Mouse (Mus musculus) kidney, adult 8-10 months (tissue): ENCODE measurements around the gene Golt1a.

ENCODE experiments used
- DNase-seq, 2 experiments: peaks; one replicate each; pipeline ENCODE4 v3.0.0; 2022

Gene Golt1a

DNA sequence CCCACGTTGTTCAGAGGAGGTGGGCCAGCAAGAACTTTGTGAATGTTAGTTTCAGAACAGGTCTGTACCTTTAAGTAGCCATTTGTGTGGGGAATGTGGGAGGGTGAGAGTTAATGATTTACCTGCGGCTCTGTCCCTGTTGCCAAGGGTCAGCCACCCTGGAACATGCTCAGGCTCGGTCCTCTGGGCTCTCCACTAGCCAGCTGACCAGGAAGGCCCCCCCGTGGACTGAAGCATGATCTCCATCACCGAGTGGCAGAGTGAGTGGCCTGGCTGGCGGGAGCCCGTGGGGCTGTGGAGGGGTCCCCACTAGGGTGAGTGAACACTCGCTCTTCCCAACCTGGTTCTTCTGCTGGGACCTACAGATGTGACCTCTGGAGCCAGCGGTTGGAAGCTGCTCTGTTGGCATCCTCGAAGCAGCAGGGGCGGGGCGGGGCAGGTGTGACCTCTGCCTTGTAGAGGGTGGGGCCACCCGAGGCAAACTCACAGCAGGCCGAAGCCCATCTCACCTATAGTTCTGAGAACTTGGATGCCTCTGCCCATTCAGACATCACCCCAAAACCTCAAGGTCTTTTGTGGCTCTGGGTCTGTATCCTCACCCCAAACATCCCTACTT, at the start of gene Golt1a:
TSS of gene Golt1a (plus strand) at position 149 of the 616 bp plus-strand sequence.
- peak; percentile 91 to 95 for DNase-seq

DNA sequence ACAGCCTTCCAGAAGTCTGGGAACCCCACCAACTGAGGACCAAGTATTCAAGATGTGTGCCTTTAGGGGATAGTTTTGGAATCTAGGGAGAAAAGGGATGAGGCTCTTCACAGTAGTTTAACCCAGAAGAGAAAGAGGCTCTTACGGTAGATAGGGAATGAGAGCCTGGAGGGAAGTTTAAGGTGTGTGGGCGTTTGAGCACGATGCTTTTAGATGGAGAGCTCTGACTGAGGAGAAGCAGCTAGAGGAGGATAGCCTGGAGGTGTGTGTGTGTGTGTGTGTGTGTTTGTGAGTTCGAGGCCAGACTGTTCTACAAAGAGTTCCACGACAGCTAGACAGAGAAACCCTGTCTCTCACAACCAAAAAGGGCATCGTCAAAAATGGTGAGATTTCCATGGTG, 47.0 kb upstream of the Golt1a start:
- DNase-seq, result no peak

DNA sequence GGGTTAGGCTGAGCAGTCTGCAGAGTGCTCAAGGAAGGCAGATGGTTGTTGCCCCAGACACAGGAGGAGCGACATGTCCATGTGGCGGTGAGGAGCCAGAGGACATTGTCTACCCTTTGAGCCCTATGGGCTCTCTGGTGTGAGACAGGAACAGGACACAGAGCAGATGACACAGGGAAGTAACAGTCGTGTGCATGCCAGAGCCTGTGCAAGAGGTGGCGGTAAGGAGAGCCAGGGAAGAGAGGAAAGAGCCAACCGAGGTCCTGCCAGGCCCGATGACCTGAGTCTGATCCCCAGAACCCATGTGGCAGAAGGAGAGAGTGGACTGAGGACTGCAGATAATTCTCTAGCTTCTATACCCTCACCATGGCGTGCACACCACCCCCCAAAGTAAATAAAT, 46.5 kb upstream of the Golt1a start:
- no peak for DNase-seq

DNA sequence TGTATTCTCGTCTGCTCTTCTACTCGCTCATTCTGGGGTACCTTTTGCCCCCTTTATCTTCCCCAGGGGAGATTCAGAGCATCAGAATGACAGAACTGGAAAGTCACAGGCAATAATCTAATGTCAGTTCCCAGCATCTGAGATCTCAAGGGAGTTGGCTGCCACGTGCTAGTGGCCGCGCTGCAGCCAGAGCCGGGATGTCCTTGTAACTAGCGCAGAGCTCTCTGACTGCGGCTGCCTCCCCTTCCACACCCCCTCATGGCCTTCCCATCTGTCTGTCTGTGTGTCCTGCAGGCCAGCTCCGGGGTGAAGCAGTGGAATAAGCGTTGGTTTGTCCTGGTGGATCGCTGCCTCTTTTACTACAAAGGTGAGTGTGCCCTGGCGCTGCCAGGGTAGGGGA, 45.2 kb upstream of the Golt1a start:
- no peak for DNase-seq

DNA sequence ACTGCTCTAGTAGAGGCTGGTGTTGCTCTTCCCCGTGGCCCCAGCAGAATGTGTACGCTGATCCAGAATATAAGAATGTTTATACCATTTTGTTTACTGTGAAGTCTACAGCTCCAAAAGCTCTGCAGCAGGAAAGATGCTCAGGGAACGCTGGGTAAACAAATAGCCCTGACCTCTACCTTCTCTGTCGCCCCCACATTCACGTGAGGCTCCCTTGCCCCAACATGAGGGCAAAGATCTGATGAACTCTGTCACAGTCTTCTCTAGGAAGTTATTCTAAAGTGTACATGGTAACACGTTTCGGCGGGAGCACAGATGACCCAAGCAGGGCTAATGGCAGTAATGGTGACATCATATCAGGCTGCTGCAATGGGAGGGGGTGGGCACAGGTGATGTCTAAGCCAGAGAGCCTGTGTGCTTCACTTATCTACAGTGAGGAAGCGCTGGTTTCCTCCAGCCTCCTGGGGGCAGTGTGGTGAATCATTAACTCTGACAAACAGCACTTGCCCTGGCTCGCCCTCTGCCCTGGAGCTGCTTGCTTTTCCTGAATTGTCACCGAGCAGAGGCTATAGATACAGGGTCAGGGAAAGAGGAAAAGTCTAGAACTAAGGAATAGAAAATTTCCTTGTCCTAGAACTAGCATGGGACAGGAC, 44.4 kb upstream of the Golt1a start:
- DNase-seq, result peak; percentile 82

DNA sequence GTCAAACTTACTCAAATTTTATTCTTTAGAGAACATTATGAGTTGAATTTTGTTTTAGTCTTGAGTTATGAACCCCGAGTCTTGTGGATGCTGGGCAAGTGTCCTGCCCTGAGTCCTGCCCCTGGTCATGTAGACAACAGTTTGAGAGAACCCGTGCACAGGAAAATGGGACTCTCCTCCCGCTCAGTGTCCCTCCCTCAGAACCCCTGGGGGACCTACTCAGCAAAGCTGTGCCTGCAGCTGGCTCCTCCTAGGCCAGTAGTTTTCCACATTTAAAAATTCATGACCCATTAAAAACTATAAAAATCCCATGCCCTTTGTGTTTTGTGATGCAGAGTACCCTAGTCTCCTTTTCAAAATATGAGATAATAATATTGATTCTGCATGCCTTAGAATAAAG, 42.5 kb upstream of the Golt1a start:
- DNase-seq, result no peak

DNA sequence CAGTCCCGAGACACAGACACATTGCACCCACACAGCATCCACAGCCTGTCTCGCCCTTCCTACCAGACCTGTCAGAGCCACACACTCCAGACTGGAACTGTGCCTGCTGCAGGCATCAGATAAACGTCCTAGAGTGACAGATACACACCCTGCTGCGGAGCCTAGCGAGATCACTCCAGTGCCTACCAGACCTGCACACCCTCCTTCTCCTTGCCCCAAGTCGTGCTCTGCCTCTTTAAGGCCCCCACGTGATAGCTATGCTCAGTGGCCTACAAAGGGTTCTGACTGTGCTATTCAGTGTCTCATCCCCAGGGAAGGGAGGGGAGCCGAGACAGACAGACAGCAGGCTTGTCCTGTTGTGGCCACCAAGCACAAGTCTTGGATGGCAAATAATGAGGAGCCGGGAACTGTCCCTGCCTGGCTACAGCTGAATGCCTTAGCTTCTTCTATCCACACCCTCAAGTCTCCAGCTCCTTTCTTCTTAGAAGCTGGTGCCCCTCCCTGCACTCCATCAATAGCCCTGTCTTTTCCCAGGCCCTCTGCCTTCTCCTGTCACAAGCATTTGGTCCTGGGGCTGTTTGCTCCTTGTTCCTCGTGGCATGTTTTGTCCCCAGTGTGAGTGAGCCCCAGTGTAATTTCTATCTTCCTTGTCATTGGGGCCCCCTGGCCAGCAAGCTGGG, 41.6 kb upstream of the Golt1a start:
- no peak for DNase-seq

DNA sequence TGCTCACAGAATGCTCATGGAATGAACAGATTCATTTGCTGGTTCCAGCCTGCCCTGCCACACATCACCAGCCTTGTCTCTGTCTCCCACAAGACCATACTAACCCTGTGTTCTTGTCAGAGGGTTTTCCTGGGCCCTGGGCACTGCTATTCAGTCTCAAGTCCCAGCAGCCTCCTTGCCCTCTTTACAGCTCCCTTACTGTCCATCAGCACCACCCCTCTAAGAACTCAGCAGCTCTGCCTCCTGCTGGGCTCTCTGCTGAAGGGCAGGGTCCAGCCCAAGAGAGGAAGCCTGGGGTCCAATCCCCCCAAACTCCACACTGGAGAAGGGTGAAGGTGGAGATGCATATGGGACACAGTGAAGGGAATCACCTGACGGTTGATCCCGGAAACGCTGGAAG, 41.1 kb upstream of the Golt1a start:
- DNase-seq, result no peak

DNA sequence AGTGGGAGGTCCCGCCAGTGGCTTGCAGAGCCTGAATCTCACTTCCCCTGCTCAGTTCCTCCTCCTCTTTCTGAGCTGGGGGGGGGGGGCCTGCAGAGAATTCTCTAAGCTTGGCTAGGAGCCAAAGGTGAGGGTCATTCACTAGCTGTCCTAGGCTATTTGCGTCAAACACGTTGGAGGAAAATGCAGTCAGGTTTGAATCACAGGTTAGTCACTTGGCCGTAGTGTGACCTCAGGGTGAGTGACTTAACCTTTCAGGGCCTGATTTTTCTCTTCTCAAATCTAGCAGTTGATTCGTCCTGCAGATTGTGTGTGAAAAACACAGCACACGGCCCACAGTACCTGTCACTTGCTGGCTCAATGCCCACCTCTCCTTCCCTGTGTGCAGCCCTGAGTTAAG, 39.3 kb upstream of the Golt1a start:
- DNase-seq, result no peak

DNA sequence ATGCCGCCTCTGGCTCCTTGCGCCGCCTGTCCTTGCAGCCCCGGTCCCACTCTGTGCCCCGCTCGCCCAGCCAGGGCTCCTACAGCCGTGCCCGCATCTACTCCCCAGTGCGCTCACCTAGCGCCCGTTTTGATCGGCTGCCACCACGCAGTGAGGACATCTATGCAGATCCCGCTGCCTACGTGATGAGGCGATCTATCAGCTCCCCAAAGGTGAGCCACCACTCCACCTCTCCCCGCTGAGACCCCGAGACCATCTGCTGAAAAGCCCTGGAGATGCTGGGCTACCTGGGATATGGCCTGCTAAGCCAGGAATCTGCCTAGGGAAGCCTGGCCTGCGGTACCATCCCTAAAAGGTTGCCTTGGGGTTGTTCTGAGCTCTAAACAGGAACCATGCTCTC, 35.4 kb upstream of the Golt1a start:
- DNase-seq, result no peak

DNA sequence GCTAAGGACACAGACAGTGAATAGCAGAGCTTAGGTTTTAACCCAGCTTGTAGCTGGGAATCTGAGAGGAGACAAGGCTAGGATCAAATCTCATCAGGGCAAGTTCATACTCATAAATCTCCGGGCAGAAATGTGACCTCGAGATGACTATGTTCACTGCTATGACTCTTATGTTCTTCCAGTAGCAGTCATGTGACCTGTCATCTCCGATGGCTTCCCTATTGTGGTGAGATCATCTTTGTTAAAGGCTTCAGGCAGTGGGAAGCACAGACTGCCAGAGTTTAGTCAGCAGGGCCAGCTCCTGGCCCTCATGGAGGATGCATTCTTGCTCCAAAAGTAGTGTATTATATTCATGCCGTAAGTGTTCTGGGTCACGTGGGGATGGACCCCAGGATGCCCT, 32.6 kb upstream of the Golt1a start:
- DNase-seq, result no peak

DNA sequence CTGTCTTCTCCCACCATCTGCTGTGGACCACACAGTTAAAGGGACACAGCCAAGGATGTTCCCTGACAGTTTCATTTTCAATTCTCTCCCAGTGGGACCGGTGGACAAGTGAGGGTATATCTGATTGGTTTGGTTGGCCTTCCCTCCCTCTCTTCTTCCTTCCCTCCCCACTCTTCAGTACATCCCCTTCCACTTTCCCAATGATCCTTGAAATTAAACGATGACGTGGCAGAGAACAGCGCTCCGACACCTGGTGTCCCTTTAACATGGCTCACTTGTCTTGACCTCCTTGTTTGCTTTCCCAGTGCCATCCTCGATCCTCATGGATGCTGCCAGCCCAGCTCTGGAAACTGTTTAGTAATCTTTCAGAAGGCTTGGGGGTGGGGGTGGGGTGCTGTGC, 31.1 kb upstream of the Golt1a start:
- no peak for DNase-seq

DNA sequence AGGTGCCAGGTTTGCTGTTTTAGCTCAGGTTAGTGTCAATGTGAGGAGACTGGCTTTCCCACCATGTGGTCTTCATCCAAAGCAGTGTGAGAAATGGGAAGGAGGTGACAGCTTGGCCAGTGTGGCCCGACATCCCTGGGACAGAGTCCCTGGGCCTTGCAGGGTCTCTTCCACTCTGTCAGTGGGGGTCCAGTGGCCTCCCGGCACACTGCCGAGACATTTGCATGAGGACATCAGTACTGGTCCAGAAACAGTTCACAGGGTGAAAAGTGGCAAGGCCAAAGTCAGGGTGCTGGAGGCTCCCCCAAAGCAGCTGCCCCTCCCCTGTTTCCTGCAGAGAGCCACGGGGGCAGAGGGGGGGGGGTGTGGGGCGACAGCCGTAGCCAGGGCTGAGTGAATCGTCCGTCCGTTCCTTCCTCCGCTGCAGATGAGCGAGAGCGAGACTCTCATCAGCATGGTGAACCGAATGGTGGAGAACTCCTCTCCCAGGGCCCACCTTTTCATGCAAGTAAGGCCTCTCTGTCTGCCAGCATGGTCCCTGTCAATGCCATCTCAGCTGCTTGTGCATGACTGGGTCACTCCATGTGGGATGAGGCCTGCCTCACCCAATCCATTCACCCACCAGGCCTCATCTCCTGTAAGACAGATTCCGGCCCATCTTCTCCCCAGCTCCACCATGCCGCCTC, 30.5 kb upstream of the Golt1a start:
- no peak for DNase-seq

DNA sequence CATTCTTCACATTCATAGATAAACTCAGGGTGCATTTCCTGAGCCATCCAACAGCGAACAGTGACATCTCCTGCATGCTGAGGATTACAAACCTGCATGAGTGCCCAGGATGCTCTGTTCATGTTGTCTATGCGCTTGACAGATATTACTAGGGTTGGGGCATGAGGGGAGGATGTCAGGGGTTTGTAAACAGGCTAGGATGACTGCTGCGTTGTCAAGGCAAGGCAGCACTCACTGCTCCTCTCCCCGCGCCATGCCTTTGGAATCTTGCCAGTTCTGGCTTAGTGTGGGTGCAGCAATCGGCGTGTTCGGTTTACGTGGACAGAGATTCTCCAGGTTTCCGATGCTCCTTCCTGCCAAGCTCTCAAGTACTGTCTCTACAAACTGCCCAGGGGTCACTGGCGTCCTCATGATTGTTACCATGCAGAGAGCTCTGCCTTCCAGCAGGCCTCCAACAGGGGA, 29.9 kb upstream of the Golt1a start:
- DNase-seq, result no peak

DNA sequence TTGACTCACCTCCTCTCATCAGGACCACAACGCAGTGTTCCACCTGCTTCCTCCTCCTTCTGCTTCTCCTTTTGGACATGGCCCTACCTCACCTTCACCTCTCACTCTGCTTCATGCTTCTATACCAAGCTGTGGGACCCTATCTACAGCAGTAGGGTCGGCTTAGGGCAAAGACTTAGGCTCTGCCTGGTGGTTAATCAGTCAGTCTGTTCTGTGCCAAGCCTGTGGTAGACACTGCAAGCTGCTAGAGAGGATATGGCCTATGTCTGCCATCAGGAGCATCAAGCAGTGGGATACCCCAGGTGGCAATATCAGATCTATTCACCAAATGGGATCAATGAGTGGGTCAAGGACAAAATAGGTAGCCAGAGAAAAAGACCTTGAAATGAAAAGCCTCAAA, 29.1 kb upstream of the Golt1a start:
- no peak for DNase-seq

DNA sequence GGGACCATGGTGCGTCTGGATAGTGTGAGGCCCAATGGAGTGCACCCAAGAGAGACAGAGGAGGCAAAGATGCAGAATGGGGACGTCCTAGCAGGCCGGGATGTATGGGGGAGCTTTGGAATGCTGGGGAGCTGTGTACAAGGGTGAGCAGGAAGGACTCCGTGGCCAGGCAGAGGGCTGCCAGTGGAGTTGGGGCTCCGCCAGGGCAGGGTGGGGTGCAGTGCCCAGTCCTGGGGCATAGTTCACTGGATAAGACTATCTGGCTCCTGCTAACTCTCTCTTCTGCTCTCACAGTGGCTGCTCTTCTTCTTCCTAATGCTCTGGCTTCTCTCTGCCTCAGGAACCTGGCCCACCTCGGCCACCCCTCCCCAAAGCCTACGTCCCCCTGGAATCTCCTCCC, 23.7 kb upstream of the Golt1a start:
- peak; percentile 78 to 81 for DNase-seq

DNA sequence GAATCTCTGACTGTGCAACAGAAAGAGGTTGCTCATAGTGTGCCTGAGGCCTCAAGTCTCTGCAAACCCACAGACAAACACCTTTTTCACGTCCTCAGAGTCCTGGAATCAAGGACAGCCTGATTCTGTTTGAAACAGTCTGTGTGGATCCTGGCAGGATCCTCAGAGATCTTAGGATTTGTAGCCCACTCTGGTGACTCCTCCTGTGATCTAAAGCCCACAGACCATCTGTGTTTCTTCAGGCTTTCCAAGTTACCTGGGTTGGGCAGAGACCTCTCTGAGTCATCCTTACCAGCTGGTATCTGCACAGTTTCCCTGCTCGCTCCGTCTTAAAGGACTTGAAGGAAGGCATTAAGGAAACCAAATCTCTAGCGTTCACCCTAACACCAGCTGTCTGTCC, 22.5 kb upstream of the Golt1a start:
- DNase-seq, result no peak

DNA sequence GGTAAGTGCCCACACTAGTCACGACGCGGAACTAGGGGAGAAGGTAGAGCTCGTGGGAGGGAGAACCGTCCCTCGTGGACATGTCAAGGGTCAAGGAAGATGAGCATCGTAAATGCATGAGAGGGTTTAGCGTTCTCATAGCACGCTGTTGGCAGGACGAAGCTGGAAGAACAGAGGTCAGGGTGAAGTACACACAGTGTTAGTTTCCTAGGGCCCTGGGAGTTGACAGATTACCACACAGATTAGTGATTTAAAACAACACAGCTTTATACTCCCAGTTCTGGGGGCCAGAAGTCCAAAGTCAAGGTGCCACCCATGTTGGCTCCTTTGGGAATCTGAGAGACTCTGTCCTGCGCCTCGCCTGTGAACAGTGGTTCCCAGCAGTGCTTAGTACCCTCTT, 21.7 kb upstream of the Golt1a start:
- peak; percentile 61 to 76 for DNase-seq

DNA sequence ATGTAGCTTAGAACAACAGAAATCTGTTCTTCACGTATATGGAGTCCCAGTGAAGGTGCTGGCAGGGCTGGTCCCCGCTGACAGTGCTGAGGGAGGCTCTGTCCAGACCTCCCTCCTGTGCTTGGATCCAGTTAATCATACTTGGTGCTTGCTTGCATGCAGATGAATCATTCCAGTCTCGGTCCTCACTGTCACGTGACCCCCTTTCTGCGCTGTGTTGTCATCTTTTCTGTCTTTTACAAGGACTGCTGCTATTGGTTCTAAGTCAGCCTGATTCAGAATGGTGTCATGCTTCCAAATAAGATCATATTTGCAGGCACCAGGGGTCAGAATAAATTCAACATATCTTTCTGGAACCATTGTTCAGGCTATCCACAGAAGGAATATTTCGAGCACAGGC, 17.7 kb upstream of the Golt1a start:
- no peak for DNase-seq

DNA sequence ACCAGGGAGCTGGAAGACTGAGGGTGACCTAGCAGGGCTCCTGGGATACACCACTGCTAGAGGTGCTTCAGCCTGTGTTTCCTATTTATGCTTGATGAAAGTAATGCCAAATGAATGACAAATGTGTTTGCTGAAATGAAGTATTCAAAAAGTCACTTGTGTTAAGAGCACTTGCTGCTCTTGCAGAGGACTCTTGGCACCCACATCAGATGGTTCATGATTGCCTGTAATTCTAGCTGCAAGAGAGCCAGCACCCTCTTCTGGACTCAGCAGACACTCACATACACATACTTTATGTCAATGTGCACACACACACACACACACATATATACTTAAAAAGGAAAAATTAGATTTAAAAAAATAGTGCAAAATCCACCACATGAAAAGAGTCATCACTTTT, 17.0 kb upstream of the Golt1a start:
- no peak for DNase-seq

DNA sequence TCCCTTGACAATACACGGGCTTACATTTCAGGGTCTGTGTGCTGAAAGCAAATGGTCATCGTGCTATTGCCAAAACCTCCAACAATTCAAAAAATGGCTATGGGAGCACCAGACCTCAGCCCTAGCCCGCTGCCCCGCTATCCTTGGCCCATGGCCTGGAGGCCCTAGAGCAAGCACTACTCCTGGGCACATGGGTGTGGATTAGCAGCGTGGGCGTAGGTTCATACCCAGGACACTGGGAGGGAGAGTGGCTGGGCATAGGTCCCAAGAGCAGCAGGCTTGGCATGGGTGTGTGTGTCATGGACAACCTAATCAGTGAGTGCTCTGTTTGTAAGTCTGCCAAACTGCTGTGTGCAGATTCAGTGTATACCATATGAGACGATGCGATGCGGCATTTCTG, 13.2 kb upstream of the Golt1a start:
- DNase-seq, result no peak

DNA sequence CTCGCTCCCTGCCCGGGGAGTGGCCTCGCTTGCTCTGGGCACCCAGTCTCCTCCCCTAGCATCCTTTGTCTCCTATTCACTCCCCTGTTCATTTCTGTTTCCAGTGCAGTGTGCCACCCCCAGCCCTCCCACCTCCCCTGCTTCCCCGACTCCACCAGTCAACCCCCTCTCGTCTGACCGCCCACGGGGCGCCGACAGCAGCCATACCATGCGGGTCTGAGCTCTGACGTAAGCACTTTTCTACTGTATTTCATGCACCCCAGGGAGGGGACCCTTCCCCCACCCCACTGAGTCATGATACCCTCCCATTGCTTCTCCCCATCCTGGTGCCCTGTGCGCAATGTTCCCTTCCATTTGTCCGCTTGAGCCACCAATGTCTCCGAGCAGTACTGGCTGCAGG, 10.8 kb upstream of the Golt1a start:
- no peak for DNase-seq

DNA sequence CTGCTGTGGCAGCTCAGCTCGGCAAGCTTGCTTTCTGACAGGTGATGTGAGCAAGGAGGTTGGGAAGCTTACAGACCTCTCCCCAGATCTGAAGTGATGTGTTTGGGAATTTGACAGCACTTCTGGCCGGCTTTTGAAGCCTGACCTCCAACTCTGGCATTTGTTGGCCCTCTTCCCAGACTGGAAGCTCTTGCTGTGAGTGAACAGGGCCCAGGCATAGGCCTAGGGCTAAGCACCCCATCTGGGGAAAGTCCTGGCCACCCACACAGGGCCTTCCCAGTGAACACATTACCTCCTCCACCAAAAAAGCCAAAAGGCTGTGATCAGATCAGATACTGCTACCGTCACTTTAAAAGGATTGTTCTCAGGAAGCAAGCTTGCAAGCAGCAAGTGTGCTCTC, 7.1 kb upstream of the Golt1a start:
- peak; percentile 66 to 70 for DNase-seq

DNA sequence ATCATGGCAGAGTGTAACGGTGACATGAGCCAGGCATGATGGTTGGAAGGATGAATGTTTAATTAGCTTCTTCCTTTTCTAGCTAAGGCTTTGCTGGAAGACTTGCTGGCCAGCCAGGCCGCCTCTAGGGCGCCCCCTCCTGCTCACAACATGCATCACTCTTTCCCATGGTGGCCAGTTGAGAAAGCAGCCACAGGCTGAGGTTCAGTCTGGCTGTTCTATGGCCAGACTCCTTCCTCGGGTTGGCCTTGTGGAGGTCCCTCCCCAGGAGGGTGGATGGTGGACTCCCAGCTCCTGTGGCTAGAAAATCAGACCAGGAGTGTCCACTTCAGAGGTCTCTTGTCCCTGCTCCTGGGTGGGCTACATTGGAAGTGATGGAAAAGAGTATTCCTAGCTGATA, 2.8 kb upstream of the Golt1a start:
- DNase-seq, result peak; percentile 76 to 89
